Mouse (Mus musculus): ENCODE measurements around the gene Cend1.

GRCm38 (mm10) chr7:141423811-141424210 is 5.5 kb downstream of the Cend1 start:
- TF ChIP-seq CTCF (IDR thresholded peaks at IDR 0.05; ENCODE audit: low read depth, low read length) = no peak
- TF ChIP-seq POLR2A (IDR thresholded peaks at IDR 0.05; ENCODE audit: extremely low read depth, insufficient read depth, low read length) = no peak

Measured in liver, adult 2 months (tissue).